Mouse (Mus musculus): ENCODE data around the gene Emilin2. TPM values are rescaled to one million over a fixed set of nuclear protein-coding genes. Genes with fewer than 3 reads are reported as not detected.
A peak's percentile ranks its signal among the peaks of the same experiment; 100 is the strongest.
"Not testable (repeated sequence)": the region's sequence is repeated elsewhere in the genome, so short reads cannot be mapped to it uniquely, and the experiment has no call there.

Emilin2 gene
- 1 to 10 TPM; 2.9 to 3.1 TPM for total RNA-seq (2021)

GRCm38 (mm10) chr17:71311340-71312171, at the start of gene Emilin2:
Gene Emilin2, minus strand, starts transcription at chr17:71311978.
- DNase-seq = peak; percentile 32
- intact Hi-C loops (cut with DNase I) = no loop called here

- no peak for DNase-seq
- intact Hi-C loops (cut with DNase I) = no loop called here
These were observed 43.7 kb upstream of the Emilin2 start for GRCm38 (mm10) chr17:71355526-71355925.

GRCm38 (mm10) chr17:71354205-71354604, 42.4 kb upstream of the Emilin2 start:
- DNase-seq = no peak
- intact Hi-C loops (cut with DNase I) = no loop called here

- no peak for DNase-seq
These were observed 36.4 kb upstream of the Emilin2 start for GRCm38 (mm10) chr17:71348188-71348587.

GRCm38 (mm10) chr17:71342006-71342405, 30.2 kb upstream of the Emilin2 start:
- intact Hi-C loops (cut with DNase I) = no loop called here

More at GRCm38 (mm10) chr17:71348188-71348587, 36.4 kb upstream of the Emilin2 start:
- intact Hi-C loops (cut with DNase I) = no loop called here

GRCm38 (mm10) chr17:71338627-71339026, 26.8 kb upstream of the Emilin2 start:
- DNase-seq = no peak
- intact Hi-C loops (cut with DNase I) = no loop called here

More at GRCm38 (mm10) chr17:71342006-71342405, 30.2 kb upstream of the Emilin2 start:
- DNase-seq = no peak

- intact Hi-C loops (cut with DNase I) = no loop called here
- no peak for DNase-seq
These were observed 25.8 kb upstream of the Emilin2 start for GRCm38 (mm10) chr17:71337546-71337945.

GRCm38 (mm10) chr17:71336421-71336820, 24.6 kb upstream of the Emilin2 start:
- intact Hi-C loops (cut with DNase I) = no loop called here
- DNase-seq = no peak

- intact Hi-C loops (cut with DNase I) = no loop called here
- no peak for DNase-seq
These were observed 20.5 kb upstream of the Emilin2 start for GRCm38 (mm10) chr17:71332298-71332697.

GRCm38 (mm10) chr17:71320731-71321130, 9.0 kb upstream of the Emilin2 start:
- DNase-seq; intact Hi-C loops (cut with DNase I): not testable (repeated sequence)

GRCm38 (mm10) chr17:71319361-71319760, 7.6 kb upstream of the Emilin2 start:
- intact Hi-C loops (cut with DNase I) = no loop called here
- DNase-seq = no peak

GRCm38 (mm10) chr17:71317571-71317970, 5.8 kb upstream of the Emilin2 start:
- DNase-seq = no peak
- intact Hi-C loops (cut with DNase I) = no loop called here

- no peak for DNase-seq
- intact Hi-C loops (cut with DNase I) = no loop called here
These were observed 2.5 kb upstream of the Emilin2 start for GRCm38 (mm10) chr17:71314315-71314714.

- intact Hi-C loops (cut with DNase I) = no loop called here
- peak; percentile 40 for DNase-seq
These were observed 1.1 kb downstream of the Emilin2 start for GRCm38 (mm10) chr17:71310486-71311339.

GRCm38 (mm10) chr17:71309711-71310485, 1.9 kb downstream of the Emilin2 start:
- intact Hi-C loops (cut with DNase I) = no loop called here
- no peak for DNase-seq

- no peak for DNase-seq
- intact Hi-C loops (cut with DNase I) = no loop called here
These were observed 2.6 kb downstream of the Emilin2 start for GRCm38 (mm10) chr17:71309141-71309540.

GRCm38 (mm10) chr17:71308296-71308695, 3.5 kb downstream of the Emilin2 start:
- intact Hi-C loops (cut with DNase I) = no loop called here
- no peak for DNase-seq

GRCm38 (mm10) chr17:71307251-71307790, 4.5 kb downstream of the Emilin2 start:
- no peak for DNase-seq
- intact Hi-C loops (cut with DNase I) = no loop called here

- intact Hi-C loops (cut with DNase I) = no loop called here
- no peak for DNase-seq
These were observed 5.1 kb downstream of the Emilin2 start for GRCm38 (mm10) chr17:71306716-71307115.

- intact Hi-C loops (cut with DNase I) = no loop called here
- DNase-seq = no peak
These were observed 5.7 kb downstream of the Emilin2 start for GRCm38 (mm10) chr17:71306091-71306490.

Measured in left cerebral cortex, postnatal 4 days (tissue).